Mouse (Mus musculus) testis, adult 2 months (tissue): Measurements from ENCODE around the gene Higd1a. TPM values are rescaled to one million over a fixed set of nuclear protein-coding genes. Genes with fewer than 3 reads are reported as not detected.

Experiments used
- H3K27ac ChIP-seq: fragments of 200-500 bp; 2 replicates; pipeline ENCODE4 v1.5.1; 2012; ENCODE audit warnings: low read depth, low read length; ENCODE audit not compliant: control insufficient read depth, insufficient read depth
- H3K27me3 ChIP-seq: fragments of 200-500 bp; 2 replicates; pipeline ENCODE4 v1.6.1; 2012; ENCODE audit warnings: mild to moderate bottlenecking, low read length, moderate library complexity; ENCODE audit not compliant: control insufficient read depth, insufficient read depth
- H3K36me3 ChIP-seq: fragments of 200-500 bp; 2 replicates; pipeline ENCODE4 v1.6.1; 2012; ENCODE audit warnings: mild to moderate bottlenecking, low read length; ENCODE audit not compliant: control insufficient read depth, insufficient read depth
- H3K4me1 ChIP-seq: fragments of 200-500 bp; 2 replicates; pipeline ENCODE4 v1.6.1; 2012; ENCODE audit warnings: low read length; ENCODE audit not compliant: control insufficient read depth, insufficient read depth
- H3K4me3 ChIP-seq: fragments of 200-500 bp; 2 replicates; pipeline ENCODE4 v1.5.1; 2012; ENCODE audit warnings: low read depth, mild to moderate bottlenecking, low read length, moderate library complexity, mixed read lengths; ENCODE audit not compliant: control insufficient read depth
- CTCF ChIP-seq: fragments of 200-500 bp; IDR thresholded peaks from 2 replicates; pipeline ENCODE4 v1.5.1; 2012; ENCODE audit warnings: low read depth, mild to moderate bottlenecking, inconsistent platforms, low read length, moderate library complexity; ENCODE audit not compliant: control insufficient read depth, insufficient read depth, insufficient replicate concordance
- POLR2A ChIP-seq: fragments of 200-500 bp; IDR thresholded peaks from 2 replicates; pipeline ENCODE4 v1.6.1; 2012; ENCODE audit warnings: low read depth, mild to moderate bottlenecking, inconsistent platforms, low read length, moderate library complexity; ENCODE audit not compliant: control insufficient read depth
- polyA plus RNA-seq: library from polyadenylated mRNA; depleted of rRNA; stranded (reverse); fragments of >200 nt; gene quantifications from 2 replicates; pipeline ENCODE4 v1.2.3, GENCODE M21; 2012

Gene Higd1a
- polyA plus RNA-seq, 1 experiment: 43.9 TPM

DNA sequence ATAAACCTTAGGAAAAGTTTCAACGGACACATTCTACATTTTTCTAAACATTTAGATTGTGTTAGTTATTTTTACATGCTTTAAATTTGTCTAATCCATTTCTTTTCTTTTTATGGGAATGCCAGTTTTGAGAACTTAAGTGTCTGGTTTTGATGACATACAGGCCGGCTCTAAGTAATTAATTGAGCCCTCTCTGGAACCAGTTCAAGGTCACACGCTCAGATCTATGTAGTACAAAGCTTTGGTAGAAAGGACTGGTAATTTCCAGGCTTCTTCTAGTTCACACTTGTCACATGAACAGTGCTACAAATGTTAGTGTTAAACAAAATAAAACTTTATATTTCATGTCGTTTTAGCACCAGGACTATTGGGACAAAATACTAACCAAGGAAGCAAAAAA is 6.7 kb upstream of the Higd1a start:
- H3K36me3 ChIP-seq: no peaks in the 10 kb centered on the region
- no peak overlapping the region for H3K4me3 ChIP-seq
- no peak for TF ChIP-seq CTCF
- no peak for TF ChIP-seq POLR2A
- no peak overlapping the region for H3K27ac ChIP-seq
- no peaks in the 10 kb centered on the region for H3K27me3 ChIP-seq
- no peaks in the 10 kb centered on the region for H3K4me1 ChIP-seq

DNA sequence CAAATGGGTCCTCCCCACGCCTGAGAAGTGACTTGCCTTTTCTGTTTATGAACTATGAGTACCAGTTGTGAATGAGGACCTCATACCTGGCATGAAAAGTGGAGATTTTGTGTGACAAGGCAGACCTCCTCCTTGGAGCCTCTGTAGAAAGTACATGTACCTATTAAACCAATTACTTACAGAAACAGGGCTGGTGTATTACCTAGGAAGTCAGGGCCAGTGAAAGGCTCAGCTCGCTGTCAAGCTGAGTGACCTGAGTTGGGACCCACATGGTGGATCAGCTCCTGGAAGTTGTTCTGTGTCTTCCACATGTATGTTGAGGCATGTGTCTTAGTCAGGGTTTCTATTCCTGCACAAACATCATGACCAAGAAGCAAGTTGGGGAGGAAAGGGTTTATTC is 2.8 kb upstream of the Higd1a start:
- H3K4me3 ChIP-seq: no peak overlapping the region
- no peak for TF ChIP-seq CTCF
- no peak for TF ChIP-seq POLR2A
- H3K27me3 ChIP-seq: no peaks in the 10 kb centered on the region
- H3K36me3 ChIP-seq: no peaks in the 10 kb centered on the region
- H3K27ac ChIP-seq: no peak overlapping the region
- no peaks in the 10 kb centered on the region; the same call in none of the 2 replicates for H3K4me1 ChIP-seq

DNA sequence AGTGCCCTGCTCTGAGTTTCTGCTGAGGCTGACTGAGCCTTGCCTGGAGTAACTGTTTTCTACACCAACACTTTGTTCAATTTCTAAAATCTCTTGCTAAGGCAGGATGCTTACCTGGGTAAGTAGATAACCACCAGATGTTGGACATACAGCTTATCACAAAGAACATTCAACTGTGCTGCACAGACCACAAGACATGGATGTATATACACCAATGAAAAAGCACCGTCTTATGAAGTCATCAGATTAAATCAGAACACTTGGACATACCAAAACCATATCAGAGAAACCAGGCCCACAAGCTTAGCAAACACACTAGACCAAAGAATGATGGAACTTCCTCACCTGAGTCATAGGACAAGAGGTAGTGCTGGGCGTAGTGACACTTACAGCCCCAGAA is 1.2 kb upstream of the Higd1a start:
- Histone ChIP-seq H3K27ac (no peak overlapping the region), H3K27me3 (no peaks in the 10 kb centered on the region), H3K36me3 (no peaks in the 10 kb centered on the region), H3K4me1 (no peaks in the 10 kb centered on the region; the same call in none of the 2 replicates), H3K4me3 (no peak overlapping the region)
- no peak for TF ChIP-seq CTCF
- no peak for TF ChIP-seq POLR2A

DNA sequence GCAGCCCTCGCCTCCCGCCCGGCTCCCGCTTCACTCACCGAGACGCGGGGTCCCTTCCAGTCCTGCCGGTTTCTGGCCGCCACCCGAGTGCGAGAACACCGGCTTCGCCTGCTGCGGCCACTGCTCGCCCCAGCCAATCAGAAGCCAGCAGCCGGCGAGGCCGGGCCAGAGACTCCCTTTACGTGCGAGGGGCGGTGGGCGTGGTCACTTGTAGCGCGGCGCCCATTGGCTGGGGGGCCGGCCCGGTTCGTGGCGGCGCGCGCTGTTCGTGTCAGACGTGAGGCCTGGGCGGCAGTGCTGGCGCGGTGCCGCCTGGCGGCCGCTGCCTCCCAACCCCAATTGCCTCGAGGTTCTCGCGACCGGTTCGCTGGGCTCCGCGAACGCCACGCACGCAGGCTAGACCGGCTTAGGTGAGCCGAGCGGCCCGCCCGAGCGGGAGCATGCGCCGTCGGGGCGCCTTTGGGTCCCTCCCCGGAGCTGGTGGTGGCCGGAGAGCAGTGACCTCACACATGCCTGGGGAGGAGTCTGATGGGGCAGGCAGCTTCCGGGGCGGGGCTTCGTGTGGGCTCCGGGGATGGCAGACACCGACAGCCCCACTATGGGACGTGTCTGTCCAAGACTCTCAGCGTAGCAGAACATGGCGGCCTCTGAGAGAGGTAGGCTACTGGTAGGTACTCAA is 549 bp downstream of the Higd1a start:
- H3K4me3 ChIP-seq: peak overlapping the region; percentile 96

DNA sequence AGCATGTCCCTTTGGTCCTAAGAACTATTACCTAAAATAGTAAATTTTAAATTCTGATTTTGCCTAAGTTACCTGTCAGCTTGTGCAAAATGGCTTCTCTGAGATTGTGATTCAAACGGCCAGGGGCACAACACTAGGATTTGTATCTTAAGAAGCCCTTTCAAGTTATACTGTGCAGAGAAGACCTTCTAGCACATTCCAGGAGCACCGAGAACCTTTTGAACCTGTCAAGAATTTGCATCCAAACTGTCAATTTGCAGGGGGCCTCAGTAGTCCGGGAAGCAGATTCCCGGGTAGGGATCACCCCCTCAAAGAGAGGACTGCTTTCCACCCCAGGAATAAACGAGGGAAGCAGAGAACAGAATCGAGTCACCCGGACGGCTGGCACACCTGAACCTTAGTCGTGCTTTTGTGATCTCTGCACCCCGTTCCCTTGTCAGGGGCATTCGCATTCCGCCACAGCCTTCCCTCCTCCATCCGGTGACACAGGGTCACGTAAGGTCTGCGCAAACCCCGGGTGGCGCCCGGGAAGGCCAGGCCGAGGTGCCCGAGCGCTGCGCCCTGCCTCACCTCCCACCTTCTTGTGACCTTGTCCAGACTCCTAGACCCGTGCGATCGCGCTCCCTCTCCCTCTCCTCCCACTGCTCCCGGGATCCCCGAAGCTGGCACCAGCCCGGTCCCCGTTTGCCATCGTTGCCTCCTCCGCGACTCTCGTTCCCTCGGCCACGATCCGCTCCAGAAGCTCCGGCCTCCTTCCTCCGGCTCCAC is 1.3 kb downstream of the Higd1a start:
- Histone ChIP-seq H3K4me3 (peak overlapping the region; percentile 96), H3K36me3 (no peaks in the 10 kb centered on the region; the same call in 1 of the 2 replicates), H3K4me1 (no peaks in the 10 kb centered on the region; the same call in none of the 2 replicates), H3K27ac (peak overlapping the region; percentile 91), H3K27me3 (no peaks in the 10 kb centered on the region)
- TF ChIP-seq CTCF (no peak), POLR2A (no peak)

More for the DNA sequence above, 549 bp downstream of the Higd1a start:
- H3K36me3 ChIP-seq: no peaks in the 10 kb centered on the region
- peak overlapping the region; percentile 95 for H3K27ac ChIP-seq
- peak; percentile 83 for TF ChIP-seq POLR2A
- no peak for TF ChIP-seq CTCF
- no peaks in the 10 kb centered on the region; the same call in none of the 2 replicates for H3K4me1 ChIP-seq
- no peaks in the 10 kb centered on the region for H3K27me3 ChIP-seq

DNA sequence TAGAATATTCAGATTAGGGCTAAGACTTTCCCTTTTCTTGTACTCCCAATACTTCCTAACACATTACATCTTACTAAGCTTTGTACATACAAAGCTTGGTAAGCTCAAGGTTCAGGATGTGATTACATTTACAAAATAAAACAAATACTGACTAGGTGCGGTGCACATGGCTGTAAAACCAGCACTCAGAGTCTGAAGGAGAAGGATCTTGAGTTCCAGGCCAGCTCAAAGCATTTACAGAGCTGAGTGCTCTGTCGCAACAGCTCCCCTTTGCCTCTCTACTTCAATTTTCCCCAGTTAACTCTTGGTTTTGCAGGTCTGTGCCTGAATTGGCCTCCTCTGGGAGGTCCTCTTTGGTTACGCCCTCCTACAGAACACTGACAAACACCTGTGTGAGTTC is 3.9 kb downstream of the Higd1a start:
- TF ChIP-seq CTCF: no peak
- H3K4me3 ChIP-seq: no peak overlapping the region
- H3K4me1 ChIP-seq: no peaks in the 10 kb centered on the region; the same call in none of the 2 replicates
- H3K36me3 ChIP-seq: no peaks in the 10 kb centered on the region; the same call in 1 of the 2 replicates
- H3K27me3 ChIP-seq: no peaks in the 10 kb centered on the region
- H3K27ac ChIP-seq: no peak overlapping the region

DNA sequence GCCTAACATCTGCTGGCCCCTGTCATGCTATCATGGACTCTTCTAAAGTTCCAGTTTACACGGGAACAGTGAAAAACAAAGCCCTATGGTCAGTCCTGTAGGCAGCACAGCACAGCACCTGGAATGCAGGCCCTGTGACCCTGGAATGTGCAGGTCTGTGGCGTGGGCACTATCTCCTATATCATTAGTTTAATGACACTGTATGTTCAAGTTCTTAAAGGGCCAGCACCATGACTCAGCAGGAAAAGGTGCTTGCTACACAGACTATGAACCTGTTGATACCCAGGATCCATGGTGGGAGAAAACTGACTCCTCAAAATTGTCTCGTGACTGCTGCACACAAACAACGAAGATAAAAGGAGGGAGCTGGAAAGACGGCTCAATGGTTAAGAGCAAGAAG is 10.3 kb downstream of the Higd1a start:
- H3K4me1 ChIP-seq: no peaks in the 10 kb centered on the region
- TF ChIP-seq POLR2A (no peak), CTCF (no peak)
- H3K27me3 ChIP-seq: no peaks in the 10 kb centered on the region
- H3K4me3 ChIP-seq: no peak overlapping the region
- H3K27ac ChIP-seq: no peak overlapping the region
- no peaks in the 10 kb centered on the region; the same call in 1 of the 2 replicates for H3K36me3 ChIP-seq
